Mouse (Mus musculus): ENCODE measurements at regions not wholly inside any gene's neighbourhood (a gene's known extent, or its start where the extent isn't known, plus 50 kb on each side); places are given as distances from the start of the nearest gene placed in this dataset.
A peak's percentile ranks its signal among the peaks of the same experiment; 100 is the strongest.

DNA sequence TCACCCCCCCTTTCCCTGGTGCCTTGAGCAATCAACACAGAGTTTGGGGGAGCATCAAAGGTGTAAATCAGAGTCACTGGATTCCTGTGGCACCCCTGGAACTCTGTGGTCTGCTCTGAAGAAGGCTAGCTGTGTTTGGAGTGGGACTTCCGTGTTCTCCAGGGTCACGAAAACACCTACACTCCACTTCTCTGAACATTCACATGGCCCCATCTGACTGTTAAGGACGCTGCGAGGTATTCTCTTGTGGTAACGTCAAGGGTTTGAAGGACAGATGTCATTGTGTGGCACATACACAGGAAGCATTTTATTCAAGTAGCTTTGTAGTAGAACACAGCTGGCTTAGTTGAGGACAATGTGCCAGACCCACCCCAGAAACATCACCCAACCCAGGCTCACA lies 137.1 kb downstream of the Gadd45g start:
- Histone ChIP-seq H3K4me2 (ENCODE audit: low read depth, low read length) (no peak overlapping the region), H3K27ac (ENCODE audit: low read length) (no peak overlapping the region), H3K4me1 (ENCODE audit: control insufficient read depth, low read depth, low read length) (peaks cover 19% of the 10 kb centered on the region), H3K9ac (ENCODE audit: low read depth, low read length) (no peak overlapping the region), H3K9me3 (replicated peaks; ENCODE audit: control insufficient read depth, low read length) (no peaks in the 10 kb centered on the region), H3K27me3 (ENCODE audit: control insufficient read depth, insufficient read depth, low read depth, low read length) (no peaks in the 10 kb centered on the region), H3K36me3 (ENCODE audit: control insufficient read depth, insufficient read depth) (no peaks in the 10 kb centered on the region), H3K4me3 (ENCODE audit: low read depth, low read length) (no peak overlapping the region)
- no peak for ATAC-seq (ENCODE audit: low read depth)
- 67% methylated on average over 5 of the region's 5 CpGs for whole genome bisulfite sequencing (ENCODE audit: insufficient replicate concordance)

DNA sequence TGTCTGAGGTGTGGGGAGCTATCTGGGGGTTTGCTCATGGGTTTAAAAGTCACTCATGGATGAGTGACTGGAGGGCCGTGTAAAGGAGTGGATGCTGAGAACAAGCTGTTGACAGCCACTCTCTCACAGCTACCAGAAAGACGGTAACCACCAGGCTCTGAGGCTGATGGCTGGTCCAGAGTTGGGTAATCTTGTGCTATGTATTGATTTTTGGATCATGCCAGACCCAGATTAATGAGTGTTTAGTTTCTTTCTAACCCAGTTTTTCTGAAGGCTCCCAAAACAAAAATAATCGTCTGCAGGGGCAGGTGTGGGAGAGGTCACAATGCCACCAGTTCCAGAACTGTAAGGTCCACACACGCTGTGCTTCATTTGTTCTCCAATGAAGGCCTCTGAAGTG lies 144.9 kb downstream of the Gadd45g start:
- Histone ChIP-seq H3K9me3 (replicated peaks; ENCODE audit: control insufficient read depth, low read length) (no peaks in the 10 kb centered on the region), H3K4me1 (ENCODE audit: control insufficient read depth, low read depth, low read length) (peaks cover under 1% of the 10 kb centered on the region), H3K27me3 (ENCODE audit: control insufficient read depth, insufficient read depth, low read depth, low read length) (no peaks in the 10 kb centered on the region), H3K36me3 (ENCODE audit: control insufficient read depth, insufficient read depth) (no peaks in the 10 kb centered on the region), H3K9ac (ENCODE audit: low read depth, low read length) (no peak overlapping the region), H3K4me3 (ENCODE audit: low read depth, low read length) (no peak overlapping the region), H3K4me2 (ENCODE audit: low read depth, low read length) (no peak overlapping the region), H3K27ac (ENCODE audit: low read length) (no peak overlapping the region)
- no peak for ATAC-seq (ENCODE audit: low read depth)
- 56% methylated on average over 4 of the region's 4 CpGs for WGBS (ENCODE audit: insufficient replicate concordance)

DNA sequence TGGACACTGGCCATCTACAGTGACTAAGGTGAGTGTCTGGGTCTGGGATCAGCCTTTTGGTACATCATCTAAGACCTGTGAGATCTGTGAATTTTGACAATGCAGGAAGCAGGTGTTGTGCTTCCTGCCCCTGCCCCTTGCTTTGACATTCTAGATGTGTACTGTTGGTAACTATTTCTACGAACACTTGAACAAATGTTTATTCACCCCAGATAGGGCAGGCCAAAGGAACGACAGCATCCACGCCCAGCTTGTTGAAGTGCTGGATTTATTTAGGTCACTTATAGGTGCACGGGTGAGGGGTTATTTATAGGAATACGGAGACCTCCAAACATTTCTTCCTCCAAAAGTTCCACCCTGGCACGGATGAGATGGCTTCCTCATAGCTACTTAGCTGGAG lies 146.4 kb downstream of the Gadd45g start:
- H3K4me1 ChIP-seq (ENCODE audit: control insufficient read depth, low read depth, low read length) = peaks cover 2% of the 10 kb centered on the region
- H3K36me3 ChIP-seq (ENCODE audit: control insufficient read depth, insufficient read depth) = no peaks in the 10 kb centered on the region
- H3K4me2 ChIP-seq (ENCODE audit: low read depth, low read length) = no peak overlapping the region
- no peak overlapping the region for H3K9ac ChIP-seq (ENCODE audit: low read depth, low read length)
- no peak overlapping the region for H3K4me3 ChIP-seq (ENCODE audit: low read depth, low read length)
- no peaks in the 10 kb centered on the region for H3K9me3 ChIP-seq (replicated peaks; ENCODE audit: control insufficient read depth, low read length)
- ATAC-seq (ENCODE audit: low read depth) = no peak
- H3K27me3 ChIP-seq (ENCODE audit: control insufficient read depth, insufficient read depth, low read depth, low read length) = no peaks in the 10 kb centered on the region
- WGBS (ENCODE audit: insufficient replicate concordance) = 63% methylated on average over 6 of the region's 6 CpGs
- H3K27ac ChIP-seq (ENCODE audit: low read length) = no peak overlapping the region

DNA sequence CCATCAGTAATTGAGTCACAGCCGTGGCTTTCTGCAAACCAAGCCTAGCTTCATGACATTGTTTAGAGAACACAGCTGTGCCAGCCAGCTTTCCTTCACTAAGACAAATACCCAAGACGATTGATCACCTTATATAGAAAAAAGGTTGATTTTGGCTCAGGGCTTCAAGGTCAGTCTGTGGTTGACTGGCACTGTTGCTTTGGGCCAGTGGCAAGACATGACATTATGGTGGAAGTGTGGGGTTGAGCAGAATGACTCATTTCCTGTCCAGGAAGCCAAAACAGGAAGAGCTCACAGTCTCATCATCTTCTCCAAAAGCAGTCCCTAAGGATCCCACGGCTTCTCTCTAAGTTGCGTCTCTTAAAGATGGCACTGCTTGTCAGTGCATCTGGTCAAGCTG lies 149.7 kb downstream of the Gadd45g start:
- H3K9ac ChIP-seq (ENCODE audit: low read depth, low read length) = no peak overlapping the region
- 33% methylated on average over 4 of the region's 4 CpGs for WGBS (ENCODE audit: insufficient replicate concordance)
- no peak overlapping the region for H3K4me3 ChIP-seq (ENCODE audit: low read depth, low read length)
- ATAC-seq (ENCODE audit: low read depth) = no peak
- no peaks in the 10 kb centered on the region for H3K27me3 ChIP-seq (ENCODE audit: control insufficient read depth, insufficient read depth, low read depth, low read length)
- no peak overlapping the region for H3K27ac ChIP-seq (ENCODE audit: low read length)
- H3K9me3 ChIP-seq (replicated peaks; ENCODE audit: control insufficient read depth, low read length) = no peaks in the 10 kb centered on the region
- peaks cover 6% of the 10 kb centered on the region for H3K4me1 ChIP-seq (ENCODE audit: control insufficient read depth, low read depth, low read length)
- H3K36me3 ChIP-seq (ENCODE audit: control insufficient read depth, insufficient read depth) = no peaks in the 10 kb centered on the region
- H3K4me2 ChIP-seq (ENCODE audit: low read depth, low read length) = no peak overlapping the region

GRCm38 (mm10) chr13:51998542-51998941 lies 152.1 kb downstream of the Gadd45g start:
- ATAC-seq (ENCODE audit: low read depth) = peak; percentile 81
- no peak overlapping the region for H3K4me2 ChIP-seq (ENCODE audit: low read depth, low read length)
- H3K9me3 ChIP-seq (replicated peaks; ENCODE audit: control insufficient read depth, low read length) = no peaks in the 10 kb centered on the region
- H3K27me3 ChIP-seq (ENCODE audit: control insufficient read depth, insufficient read depth, low read depth, low read length) = no peaks in the 10 kb centered on the region
- H3K9ac ChIP-seq (ENCODE audit: low read depth, low read length) = no peak overlapping the region
- peaks cover 6% of the 10 kb centered on the region for H3K4me1 ChIP-seq (ENCODE audit: control insufficient read depth, low read depth, low read length)
- WGBS (ENCODE audit: insufficient replicate concordance) = 51% methylated on average over 7 of the region's 7 CpGs
- no peak overlapping the region for H3K27ac ChIP-seq (ENCODE audit: low read length)
- no peaks in the 10 kb centered on the region for H3K36me3 ChIP-seq (ENCODE audit: control insufficient read depth, insufficient read depth)
- H3K4me3 ChIP-seq (ENCODE audit: low read depth, low read length) = no peak overlapping the region

DNA sequence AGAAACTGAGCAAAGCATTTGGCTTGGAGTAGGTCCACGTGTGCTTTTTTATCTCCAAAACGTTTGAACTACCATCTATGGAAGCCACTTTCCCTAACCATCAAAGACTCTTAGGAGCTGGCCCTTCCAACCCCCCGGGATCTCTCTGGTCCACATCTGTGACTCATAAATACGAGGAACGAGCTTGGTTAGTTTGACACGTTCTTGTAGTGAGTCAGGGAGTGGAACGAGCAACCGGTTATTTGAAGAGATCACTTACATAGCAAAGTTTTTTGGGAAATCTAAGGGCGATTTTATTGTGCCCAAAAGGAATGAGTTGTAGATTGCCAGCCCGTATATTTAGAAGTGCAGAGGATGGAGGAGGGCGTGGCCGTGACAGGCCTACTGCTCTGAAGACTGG lies 155.3 kb downstream of the Gadd45g start:
- Histone ChIP-seq H3K4me3 (ENCODE audit: low read depth, low read length) (no peak overlapping the region), H3K27ac (ENCODE audit: low read length) (no peak overlapping the region), H3K27me3 (ENCODE audit: control insufficient read depth, insufficient read depth, low read depth, low read length) (no peaks in the 10 kb centered on the region), H3K9ac (ENCODE audit: low read depth, low read length) (no peak overlapping the region), H3K36me3 (ENCODE audit: control insufficient read depth, insufficient read depth) (no peaks in the 10 kb centered on the region), H3K9me3 (replicated peaks; ENCODE audit: control insufficient read depth, low read length) (no peaks in the 10 kb centered on the region), H3K4me1 (ENCODE audit: control insufficient read depth, low read depth, low read length) (peaks cover 4% of the 10 kb centered on the region), H3K4me2 (ENCODE audit: low read depth, low read length) (no peak overlapping the region)
- ATAC-seq (ENCODE audit: low read depth) = no peak
- 69% methylated on average over 12 of the region's 12 CpGs for WGBS (ENCODE audit: insufficient replicate concordance)

GRCm38 (mm10) chr13:52003946-52004539 lies 157.6 kb downstream of the Gadd45g start:
- Histone ChIP-seq H3K4me1 (ENCODE audit: control insufficient read depth, low read depth, low read length) (no peaks in the 10 kb centered on the region; the same call in 1 of the 2 replicates), H3K4me3 (ENCODE audit: low read depth, low read length) (no peak overlapping the region), H3K27ac (ENCODE audit: low read length) (no peak overlapping the region), H3K9me3 (replicated peaks; ENCODE audit: control insufficient read depth, low read length) (no peaks in the 10 kb centered on the region), H3K9ac (ENCODE audit: low read depth, low read length) (no peak overlapping the region), H3K27me3 (ENCODE audit: control insufficient read depth, insufficient read depth, low read depth, low read length) (no peaks in the 10 kb centered on the region), H3K36me3 (ENCODE audit: control insufficient read depth, insufficient read depth) (no peaks in the 10 kb centered on the region), H3K4me2 (ENCODE audit: low read depth, low read length) (no peak overlapping the region)
- no peak for ATAC-seq (ENCODE audit: low read depth)
- WGBS (ENCODE audit: insufficient replicate concordance) = 44% methylated on average over 5 of the region's 5 CpGs

DNA sequence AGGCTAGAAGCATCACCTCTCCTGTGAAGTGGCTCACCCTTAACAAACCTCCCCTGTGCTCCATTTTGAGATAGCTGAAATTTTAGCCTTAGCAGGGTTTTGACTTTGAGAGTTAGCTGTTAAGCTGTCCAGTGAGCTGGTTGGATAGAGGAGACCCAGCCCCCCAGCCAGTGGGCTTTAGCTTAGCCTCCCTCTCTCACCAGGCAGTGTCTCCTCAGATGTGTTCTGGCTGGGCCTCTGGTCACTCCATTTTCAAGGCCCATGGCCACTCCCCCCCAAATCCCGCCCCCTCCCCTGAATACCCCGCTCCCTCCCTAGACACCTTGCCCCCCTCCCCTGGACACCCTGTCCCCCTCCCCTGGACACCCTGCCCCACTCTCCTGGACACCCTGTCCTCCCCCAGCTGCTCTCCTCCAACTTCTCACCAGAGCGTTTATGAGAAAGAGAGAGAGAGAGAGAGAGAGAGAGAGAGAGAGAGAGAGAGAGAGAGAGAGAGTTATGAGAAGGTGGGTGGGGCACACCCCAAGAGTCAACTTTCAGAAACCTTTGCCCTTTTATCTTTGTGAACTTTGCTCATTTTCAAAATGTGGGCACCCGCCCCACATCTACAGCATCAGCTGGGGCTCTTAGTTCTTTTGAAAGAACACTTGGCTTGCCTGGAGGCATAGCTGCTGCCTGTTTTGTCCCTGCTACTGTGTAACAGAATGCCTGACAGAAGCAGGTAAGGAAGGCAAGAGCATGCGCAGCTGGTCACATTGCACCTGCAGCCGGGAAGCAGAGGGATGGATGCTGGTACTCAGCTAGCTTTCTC lies 161.3 kb downstream of the Gadd45g start:
- no peaks in the 10 kb centered on the region for H3K36me3 ChIP-seq (ENCODE audit: control insufficient read depth, insufficient read depth)
- no peaks in the 10 kb centered on the region; the same call in 1 of the 2 replicates for H3K4me1 ChIP-seq (ENCODE audit: control insufficient read depth, low read depth, low read length)
- no peak for ATAC-seq (ENCODE audit: low read depth)
- H3K27ac ChIP-seq (ENCODE audit: low read length) = no peak overlapping the region
- H3K27me3 ChIP-seq (ENCODE audit: control insufficient read depth, insufficient read depth, low read depth, low read length) = no peaks in the 10 kb centered on the region
- no peak overlapping the region for H3K4me3 ChIP-seq (ENCODE audit: low read depth, low read length)
- WGBS (ENCODE audit: insufficient replicate concordance) = 60% methylated on average over 5 of the region's 6 CpGs
- H3K4me2 ChIP-seq (ENCODE audit: low read depth, low read length) = no peak overlapping the region
- H3K9me3 ChIP-seq (replicated peaks; ENCODE audit: control insufficient read depth, low read length) = no peaks in the 10 kb centered on the region
- H3K9ac ChIP-seq (ENCODE audit: low read depth, low read length) = no peak overlapping the region

- Histone ChIP-seq H3K4me3 (ENCODE audit: low read depth, low read length) (no peak overlapping the region), H3K4me2 (ENCODE audit: low read depth, low read length) (no peak overlapping the region), H3K27ac (ENCODE audit: low read length) (no peak overlapping the region), H3K9ac (ENCODE audit: low read depth, low read length) (no peak overlapping the region), H3K36me3 (ENCODE audit: control insufficient read depth, insufficient read depth) (no peaks in the 10 kb centered on the region), H3K27me3 (ENCODE audit: control insufficient read depth, insufficient read depth, low read depth, low read length) (no peaks in the 10 kb centered on the region), H3K9me3 (replicated peaks; ENCODE audit: control insufficient read depth, low read length) (no peaks in the 10 kb centered on the region), H3K4me1 (ENCODE audit: control insufficient read depth, low read depth, low read length) (no peaks in the 10 kb centered on the region)
- 57% methylated on average over 4 of the region's 4 CpGs for WGBS (ENCODE audit: insufficient replicate concordance)
- ATAC-seq (ENCODE audit: low read depth) = no peak
Observed at GRCm38 (mm10) chr13:52009231-52009630, 162.8 kb downstream of the Gadd45g start.
